ENCODE assay signal across 8 mouse cellular contexts in genomic region chr9:15493925-15494558, GRCm38 (mm10). TPM values are rescaled to one million over a fixed set of nuclear protein-coding genes. Genes with fewer than 3 reads are reported as not detected.
A peak's percentile ranks its signal among the peaks of the same experiment; 100 is the strongest.
DNase-seq lines count a peak whose midpoint lies in the region; ATAC-seq and TF ChIP-seq lines count a peak whose summit lies in the region.

No protein-coding gene starts in this region.

- TF ChIP-seq CTCF in Patski (IDR thresholded peaks at IDR 0.05): peak; percentile 66

- CTCF ChIA-PET in Patski (lab: Charles Lee): interaction anchor here (0.9 to 2.5 kb wide), 6 partner anchors 11 to 188 kb away, joined by 3 to 9 read pairs (median 4); no protein-coding TSS in a partner anchor

- POLR2A ChIA-PET in Patski (lab: Charles Lee): interaction anchor here (0.9 kb wide), 1 partner anchor 165 kb away, joined by 3 read pairs; no protein-coding TSS in a partner anchor

- H3K4me3 ChIP-seq in hindbrain, embryonic 14.5 days (replicated peaks; ENCODE audit: low read length): peak overlapping the region; percentile 75

- no peak for DNase-seq in Patski (ENCODE audit: low read depth, low spot score)
- DNase-seq in cerebellum, adult 9-11 months: peak; percentile 10
- DNase-seq in frontal cortex, postnatal 36 days (ENCODE audit: low spot score in 2 of 2): peak; percentile 49 to 60
- peak; percentile 61 for DNase-seq in hindbrain, embryonic 14.5 days (ENCODE audit: low spot score)
- peak; percentile 17 for DNase-seq in left cerebral cortex, adult 11 months (ENCODE audit: low spot score)
- DNase-seq in lung, postnatal 25 days (ENCODE audit: low spot score): peak; percentile 67
- peak; percentile 68 for DNase-seq in retina, embryonic 14.5 days (ENCODE audit: low spot score)
- DNase-seq in urinary bladder, adult 2 months (ENCODE audit: low spot score): peak; percentile 38

- ATAC-seq in Patski: peak; percentile 77
- peak; percentile 76 for ATAC-seq in hindbrain, embryonic 14.5 days (ENCODE audit: low FRiP score)

- H3K4me2 ChIP-seq in hindbrain, embryonic 14.5 days (replicated peaks): peak overlapping the region; percentile 83

- H3K9me3 ChIP-seq in hindbrain, embryonic 14.5 days (ENCODE audit: control insufficient read depth, low read length): no peaks in the 10 kb centered on the region

- 2% methylated on average over 35 of the region's 37 CpGs for WGBS in hindbrain, embryonic 14.5 days

- peaks cover 15% of the 10 kb centered on the region for H3K4me1 ChIP-seq in hindbrain, embryonic 14.5 days (replicated peaks; ENCODE audit: control insufficient read depth, insufficient read depth, low read length)

- H3K36me3 ChIP-seq in hindbrain, embryonic 14.5 days (replicated peaks; ENCODE audit: control insufficient read depth, insufficient read depth): no peaks in the 10 kb centered on the region

- peak overlapping the region; percentile 66 for H3K27ac ChIP-seq in hindbrain, embryonic 14.5 days

- in situ Hi-C loops in Patski (cut with MboI; ENCODE audit: low pct_unique_long_range_greater_than_20kb): loop anchor here (10.0 kb wide), 1 partner anchor 249 kb away; no protein-coding TSS in a partner anchor

- H3K27me3 ChIP-seq in Patski: no peaks in the 10 kb centered on the region
- no peaks in the 10 kb centered on the region; the same call in 1 of the 2 replicates for H3K27me3 ChIP-seq in hindbrain, embryonic 14.5 days (ENCODE audit: control insufficient read depth, insufficient read depth, low read length)

- H3K9ac ChIP-seq in hindbrain, embryonic 14.5 days: peak overlapping the region; percentile 85

RNA-seq across cellular contexts. Expression of gene Smco4, which starts 0.8 kb away (rescaled TPM):
- polyA plus RNA-seq in Patski (2021): 15.8 TPM
- polyA plus RNA-seq in hindbrain, embryonic 14.5 days (2014; fragmentation: Nextera tagmentation; extraction: Ambion mirVana): 1.1 and 2.2 TPM in 2 replicates
- 14.6 and 16.8 TPM in 2 replicates for polyA plus RNA-seq in urinary bladder, adult 2 months (2012; rRNA removed)
